In genomic region chr14:74884024-74884680, GRCm38 (mm10) we compare ENCODE assay signal across 8 mouse cellular contexts.
DNase-seq lines count a peak whose midpoint lies in the region; ATAC-seq and TF ChIP-seq lines count a peak whose summit lies in the region.

No protein-coding gene starts in this region.

- no peak overlapping the region for H3K9ac ChIP-seq in forebrain, embryonic 14.5 days (ENCODE audit: low read length)
- no peak overlapping the region for H3K9ac ChIP-seq in heart, postnatal 0 days (replicated peaks; ENCODE audit: low read depth, low read length)

- peak overlapping the region; percentile 23; the same call in 1 of the 2 replicates for H3K4me2 ChIP-seq in forebrain, embryonic 14.5 days (ENCODE audit: low read length)
- 0 out of 2 replicates have a peak overlapping the region, but pooled peaks have one; percentile 11 for H3K4me2 ChIP-seq in heart, postnatal 0 days (ENCODE audit: low read depth, low read length)

- DNase-seq in 3T3-L1 (ENCODE audit: low read depth, low spot score): peak; percentile 89
- DNase-seq in brain, embryonic 18.5 days (ENCODE audit: low read depth, low spot score): peak; percentile 50
- peak; percentile 91 for DNase-seq in forebrain, embryonic 14.5 days (ENCODE audit: low spot score)
- DNase-seq in heart, postnatal 0 days (ENCODE audit: low spot score): no peak
- peak; percentile 82 for DNase-seq in kidney, postnatal 14 days
- DNase-seq in lung, postnatal 14 days: peak; percentile 56
- peak; percentile 52 to 60 for DNase-seq in right cerebral cortex, postnatal 36 days (ENCODE audit: low spot score in 2 of 2)
- no peak for DNase-seq in thymus, postnatal 36 days

- ATAC-seq in forebrain, embryonic 14.5 days: peak; percentile 91
- no peak for ATAC-seq in heart, postnatal 0 days (ENCODE audit: insufficient read depth, low read depth)

- TF ChIP-seq EP300 in heart, postnatal 0 days (IDR thresholded peaks at IDR 0.05; ENCODE audit: low read depth): no peak

- H3K4me1 ChIP-seq in forebrain, embryonic 14.5 days (ENCODE audit: control insufficient read depth, insufficient read depth, low read length): peaks cover 15% of the 10 kb centered on the region
- peaks cover 27% of the 10 kb centered on the region for H3K4me1 ChIP-seq in heart, postnatal 0 days (ENCODE audit: control insufficient read depth, insufficient read depth)

- no peaks in the 10 kb centered on the region for H3K9me3 ChIP-seq in forebrain, embryonic 14.5 days (replicated peaks; ENCODE audit: control insufficient read depth, low read length)
- no peaks in the 10 kb centered on the region for H3K9me3 ChIP-seq in heart, postnatal 0 days (replicated peaks; ENCODE audit: control insufficient read depth, low read length)

- H3K27me3 ChIP-seq in forebrain, embryonic 14.5 days (replicated peaks; ENCODE audit: control insufficient read depth, insufficient read depth, low read length): no peaks in the 10 kb centered on the region
- no peaks in the 10 kb centered on the region for H3K27me3 ChIP-seq in heart, postnatal 0 days (ENCODE audit: control insufficient read depth, insufficient read depth, low read length)

- TF ChIP-seq CTCF in heart, postnatal 0 days (IDR thresholded peaks at IDR 0.05; ENCODE audit: low read depth): no peak

- H3K36me3 ChIP-seq in forebrain, embryonic 14.5 days (ENCODE audit: control insufficient read depth, insufficient read depth, low read length): no peaks in the 10 kb centered on the region
- no peaks in the 10 kb centered on the region for H3K36me3 ChIP-seq in heart, postnatal 0 days (replicated peaks; ENCODE audit: control insufficient read depth, insufficient read depth, low read length)

- peak overlapping the region; percentile 52; the same call in 1 of the 2 replicates for H3K27ac ChIP-seq in forebrain, embryonic 14.5 days (ENCODE audit: low read depth, low read length)
- 0 out of 2 replicates have a peak overlapping the region, but pooled peaks have one; percentile 10 for H3K27ac ChIP-seq in heart, postnatal 0 days (ENCODE audit: low read depth)

- H3K4me3 ChIP-seq in forebrain, embryonic 14.5 days (ENCODE audit: low read depth, low read length): no peak overlapping the region
- no peak overlapping the region for H3K4me3 ChIP-seq in heart, postnatal 0 days (ENCODE audit: low read depth, low read length)

- WGBS in forebrain, embryonic 14.5 days: 7% methylated on average over 13 of the region's 13 CpGs
- 17% methylated on average over 13 of the region's 13 CpGs for WGBS in heart, postnatal 0 days

Comparison
In these comparisons a context has a peak if more than half of its experiments do, and no peak if none do; other contexts are left out.
1. DNase-seq: peak in 3T3-L1 (single experiment), brain, embryonic 18.5 days (single experiment), forebrain, embryonic 14.5 days (single experiment), kidney, postnatal 14 days (single experiment), lung, postnatal 14 days (single experiment) and right cerebral cortex, postnatal 36 days (2 of 2); none in heart, postnatal 0 days (single experiment) and thymus, postnatal 36 days (0 of 2).